Mouse (Mus musculus) liver, embryonic 14.5 days (tissue): Measurements from ENCODE around the gene F830045P16Rik.

Source experiments
- CTCF ChIP-seq: IDR thresholded peaks from 2 replicates; pipeline ENCODE4 v1.5.1; 2016; ENCODE audit warnings: antibody characterized with exemption, low read depth, control low read depth
- EP300 ChIP-seq: IDR thresholded peaks from 2 replicates; pipeline ENCODE4 v1.6.1; 2016; ENCODE audit warnings: antibody characterized with exemption, low read depth

DNA sequence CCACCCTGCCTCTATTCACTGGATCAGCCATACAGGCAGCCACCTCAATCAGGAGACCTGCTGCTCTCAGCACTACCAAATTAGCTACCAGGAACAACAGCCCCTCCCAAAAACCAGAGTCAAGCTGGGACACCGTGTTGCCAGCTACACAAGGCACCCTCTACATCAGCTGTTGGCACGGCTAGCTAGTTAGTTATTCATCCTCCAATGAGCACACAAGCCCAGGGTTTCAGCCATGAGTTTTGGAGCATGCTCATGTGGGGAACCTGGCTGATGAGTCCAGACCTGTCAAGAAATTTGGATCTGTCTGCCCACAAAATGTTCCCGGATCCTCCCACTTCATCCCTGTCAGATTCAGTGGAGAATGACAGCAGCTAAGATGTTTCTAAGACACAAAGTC lies 25.4 kb upstream of the F830045P16Rik start:
- TF ChIP-seq CTCF (no peak), EP300 (no peak)
